Mouse (Mus musculus): ENCODE measurements at regions not wholly inside any gene's neighbourhood (a gene's known extent, or its start where the extent isn't known, plus 50 kb on each side); places are given as distances from the start of the nearest gene placed in this dataset.

- TF ChIP-seq CTCF (IDR thresholded peaks at IDR 0.05) (no peak), EP300 (IDR thresholded peaks at IDR 0.05) (no peak)
Observed at GRCm38 (mm10) chr1:157906168-157906567, 399.6 kb downstream of the Sec16b start.
